Mouse (Mus musculus) C2C12 (cell line): Measurements from ENCODE around the gene Nubp1. TPM values are rescaled to one million over a fixed set of nuclear protein-coding genes. Genes with fewer than 3 reads are reported as not detected.

Experiments
- H3K27me3 ChIP-seq: one replicate; pipeline ENCODE4 v1.6.1; 2011; ENCODE audit not compliant: control insufficient read depth, insufficient read depth, insufficient read length
- H3K36me3 ChIP-seq: one replicate; pipeline ENCODE4 v1.6.1; 2011; ENCODE audit not compliant: control insufficient read depth, insufficient read depth
- H3K4me3 ChIP-seq: one replicate; pipeline ENCODE4 v1.5.1; 2011; ENCODE audit warnings: mild to moderate bottlenecking, control low read depth; ENCODE audit not compliant: poor library complexity, insufficient read depth, severe bottlenecking
- H3K79me2 ChIP-seq: one replicate; pipeline ENCODE4 v1.6.1; 2011; ENCODE audit not compliant: control insufficient read depth, insufficient read depth
- H3K79me3 ChIP-seq: one replicate; pipeline ENCODE4 v1.6.1; 2011; ENCODE audit warnings: low read depth, control low read depth
- H3ac ChIP-seq: one replicate; pipeline ENCODE3; 2011; ENCODE audit warnings: low read depth; ENCODE audit not compliant: control insufficient read depth, insufficient read length
- CEBPB ChIP-seq: IDR thresholded peaks from one replicate; pipeline ENCODE4 v1.6.1; 2011; ENCODE audit warnings: low read depth, mild to moderate bottlenecking, control low read depth, moderate library complexity
- CTCF ChIP-seq: IDR thresholded peaks from one replicate; pipeline ENCODE4 v1.5.1; 2011; ENCODE audit not compliant: control insufficient read depth, insufficient read depth, insufficient read length
- FOSL1 ChIP-seq: IDR thresholded peaks from one replicate; pipeline ENCODE4 v1.8.0; 2011; ENCODE audit warnings: mild to moderate bottlenecking, low read length; ENCODE audit not compliant: poor library complexity, insufficient read depth, severe bottlenecking
- MAX ChIP-seq: IDR thresholded peaks from one replicate; pipeline ENCODE4 v1.6.1; 2011; ENCODE audit warnings: mild to moderate bottlenecking, control low read depth
- MYOD1 ChIP-seq: IDR thresholded peaks from one replicate; pipeline ENCODE4 v1.6.1; 2011; ENCODE audit warnings: low read depth; ENCODE audit not compliant: control insufficient read depth, insufficient read length
- MYOG ChIP-seq: IDR thresholded peaks from one replicate; pipeline ENCODE4 v1.6.1; 2011; ENCODE audit not compliant: control insufficient read depth, insufficient read length; ENCODE audit errors: extremely low read depth
- USF1 ChIP-seq: IDR thresholded peaks from one replicate; pipeline ENCODE4 v1.6.1; 2011; ENCODE audit warnings: low read depth, mild to moderate bottlenecking, control low read depth, moderate library complexity
- polyA plus RNA-seq: library from polyadenylated mRNA; unstranded; fragments of >200 nt; fragmentation: generic; extraction: Trizol; gene quantifications from one replicate; pipeline ENCODE4 v1.2.1, GENCODE M21; 2012; ENCODE audit warnings: missing spikeins

Gene Nubp1
- polyA plus RNA-seq, 1 experiment: 67.6 TPM

- Histone ChIP-seq H3K36me3 (no peaks in the 10 kb centered on the region), H3K4me3 (no peak overlapping the region), H3K79me3 (no peaks in the 10 kb centered on the region), H3K79me2 (no peaks in the 10 kb centered on the region), H3ac (no peak overlapping the region), H3K27me3 (no peaks in the 10 kb centered on the region)
- TF ChIP-seq USF1 (no peak), MYOD1 (no peak), CEBPB (peak; percentile 54)
Observed at GRCm38 (mm10) chr16:10443723-10444122, 32.0 kb downstream of the Nubp1 start.

GRCm38 (mm10) chr16:10446573-10447263 is 35.0 kb downstream of the Nubp1 start:
- no peaks in the 10 kb centered on the region for H3K27me3 ChIP-seq
- H3K79me2 ChIP-seq: no peaks in the 10 kb centered on the region

GRCm38 (mm10) chr16:10447264-10447594 is 35.5 kb downstream of the Nubp1 start, which contains the start of gene Tvp23a:
TSS of gene Tvp23a (minus strand) at chr16:10447362.
- Histone ChIP-seq H3K4me3 (peak within 1 kb of the TSS; percentile 19), H3K27me3 (no peaks in the 10 kb centered on the region), H3ac (peak within 1 kb of the TSS; percentile 41), H3K79me3 (no peaks in the 10 kb centered on the region), H3K36me3 (no peaks in the 10 kb centered on the region), H3K79me2 (no peaks in the 10 kb centered on the region)
- TF ChIP-seq MYOG (no peak), FOSL1 (no peak)

More at GRCm38 (mm10) chr16:10446573-10447263, 35.0 kb downstream of the Nubp1 start:
- Histone ChIP-seq H3K79me3 (no peaks in the 10 kb centered on the region), H3K36me3 (no peaks in the 10 kb centered on the region), H3ac (peak overlapping the region; percentile 8), H3K4me3 (peak overlapping the region; percentile 19)
- TF ChIP-seq MYOG (no peak), USF1 (no peak)

- Histone ChIP-seq H3K27me3 (no peaks in the 10 kb centered on the region), H3K79me2 (no peaks in the 10 kb centered on the region), H3K4me3 (peak overlapping the region; percentile 16), H3K79me3 (no peaks in the 10 kb centered on the region), H3K36me3 (no peaks in the 10 kb centered on the region), H3ac (no peak overlapping the region)
- no peak for TF ChIP-seq MAX
- no peak for TF ChIP-seq USF1
- TF ChIP-seq CTCF: no peak
Observed at GRCm38 (mm10) chr16:10447781-10448180, 36.0 kb downstream of the Nubp1 start.

- Histone ChIP-seq H3ac (no peak overlapping the region), H3K79me2 (no peaks in the 10 kb centered on the region), H3K36me3 (no peaks in the 10 kb centered on the region), H3K4me3 (no peak overlapping the region), H3K27me3 (no peaks in the 10 kb centered on the region), H3K79me3 (no peaks in the 10 kb centered on the region)
- no peak for TF ChIP-seq MYOD1
- TF ChIP-seq USF1: no peak
Observed at GRCm38 (mm10) chr16:10448931-10449330, 37.2 kb downstream of the Nubp1 start.

GRCm38 (mm10) chr16:10451906-10452305 is 40.2 kb downstream of the Nubp1 start:
- Histone ChIP-seq H3K79me3 (no peaks in the 10 kb centered on the region), H3K79me2 (no peaks in the 10 kb centered on the region), H3ac (no peak overlapping the region), H3K27me3 (no peaks in the 10 kb centered on the region), H3K36me3 (no peaks in the 10 kb centered on the region), H3K4me3 (no peak overlapping the region)
- TF ChIP-seq MAX: no peak

- Histone ChIP-seq H3K4me3 (no peak overlapping the region), H3ac (no peak overlapping the region), H3K79me3 (no peaks in the 10 kb centered on the region), H3K79me2 (no peaks in the 10 kb centered on the region), H3K36me3 (no peaks in the 10 kb centered on the region), H3K27me3 (no peaks in the 10 kb centered on the region)
- TF ChIP-seq MYOD1 (no peak), USF1 (no peak), FOSL1 (no peak), CEBPB (no peak), MAX (no peak), CTCF (no peak), MYOG (no peak)
Observed at GRCm38 (mm10) chr16:10452445-10452896, 40.7 kb downstream of the Nubp1 start.
